15 mouse cellular contexts compared by ENCODE assay signal in genomic region chr2:104333952-104334351, GRCm38 (mm10).
DNase-seq lines count a peak whose midpoint lies in the region; ATAC-seq and TF ChIP-seq lines count a peak whose summit lies in the region.
"Had no signal": no experiment of that assay in that cellular context is flagged by ENCODE, and none has a peak within 500 bp of the region (broad histone marks: within the 10 kb centered on the region; RNA-seq: fewer than 3 reads in every experiment).

No protein-coding gene starts in this region.

- WGBS in forebrain, embryonic 15.5 days = 70% methylated on average over 5 of the region's 5 CpGs
- 81% methylated on average over 5 of the region's 5 CpGs for WGBS in forebrain, embryonic 10.5 days
- WGBS in forebrain, postnatal 0 days = 57% methylated on average over 5 of the region's 5 CpGs

- no peak overlapping the region for H3K27ac ChIP-seq in forebrain, embryonic 15.5 days (replicated peaks)
- H3K27ac ChIP-seq in forebrain, embryonic 10.5 days = no peak overlapping the region
- H3K27ac ChIP-seq in layer of hippocampus, adult 2 months = no peak overlapping the region
- no peak overlapping the region for H3K27ac ChIP-seq in CH12.LX (ENCODE audit: insufficient read depth, low read depth)
- H3K27ac ChIP-seq in forebrain, postnatal 0 days (ENCODE audit: low read depth, low read length) = no peak overlapping the region
- H3K27ac ChIP-seq: embryonic facial prominence, embryonic 10.5 days; heart, embryonic 15.5 days had no signal

- TF ChIP-seq CTCF in layer of hippocampus, adult 2 months (conservative IDR thresholded peaks at IDR 0.05) = peak; percentile 64
- TF ChIP-seq CTCF in CH12.LX (conservative IDR thresholded peaks at IDR 0.05 in 1 of 2, IDR thresholded peaks at IDR 0.05 in 1 of 2; ENCODE audit: low read depth in 2 of 2, low read length in 2 of 2) = peak in 1 of 2 experiments; percentile 62; a peak in 2 of 4 replicates
- peak; percentile 56 for TF ChIP-seq CTCF in forebrain, postnatal 0 days (IDR thresholded peaks at IDR 0.05; ENCODE audit: low read depth)

- no peak for DNase-seq in forebrain, embryonic 10.5 days (ENCODE audit: extremely low spot score, low spot score)
- no peak for DNase-seq in layer of hippocampus, adult 2 months (ENCODE audit: low spot score in 2 of 2)
- DNase-seq in layer of hippocampus, adult 11-12 months (ENCODE audit: low spot score) = no peak
- peak; percentile 17 for DNase-seq in CH12.LX (ENCODE audit: extremely low read depth)
- no peak for DNase-seq in forebrain, postnatal 0 days
- DNase-seq in urinary bladder, postnatal 4 days (ENCODE audit: low spot score in 2 of 2) = no peak
- no peak for DNase-seq in spleen, postnatal 14 days (ENCODE audit: low spot score in 2 of 2)
- DNase-seq: adrenal gland, postnatal 10 days; cerebellum, adult 18-20 months; right cerebral cortex, postnatal 14 days; thymus, postnatal 14 days had no signal

- H3K4me1 ChIP-seq in forebrain, embryonic 15.5 days = no peaks in the 10 kb centered on the region; the same call in 1 of the 2 replicates
- peaks cover 17% of the 10 kb centered on the region for H3K4me1 ChIP-seq in forebrain, embryonic 10.5 days
- H3K4me1 ChIP-seq in CH12.LX (ENCODE audit: control insufficient read depth in 1 of 2, insufficient read depth in 2 of 2) = no peaks in the 10 kb centered on the region
- peaks cover 10% of the 10 kb centered on the region; the same call in 1 of the 2 replicates for H3K4me1 ChIP-seq in forebrain, postnatal 0 days (ENCODE audit: insufficient read depth)
- H3K4me1 ChIP-seq: heart, embryonic 15.5 days had no signal

- H3K79me2 ChIP-seq in CH12.LX (replicated peaks; ENCODE audit: control insufficient read depth, extremely low read depth, insufficient read depth, poor library complexity, severe bottlenecking) = no peaks in the 10 kb centered on the region

- no peak overlapping the region for H3K9ac ChIP-seq in forebrain, embryonic 15.5 days (replicated peaks)
- H3K9ac ChIP-seq in CH12.LX (ENCODE audit: insufficient read depth, low read depth) = no peak overlapping the region
- H3K9ac ChIP-seq in forebrain, postnatal 0 days = no peak overlapping the region
- H3K9ac ChIP-seq: heart, embryonic 15.5 days had no signal

- H3K4me3 ChIP-seq in forebrain, embryonic 15.5 days = no peak overlapping the region
- no peak overlapping the region for H3K4me3 ChIP-seq in forebrain, embryonic 10.5 days
- no peak overlapping the region for H3K4me3 ChIP-seq in layer of hippocampus, adult 2 months
- H3K4me3 ChIP-seq in CH12.LX (replicated peaks in 1 of 3; ENCODE audit: low read depth in 2 of 3, low read length in 2 of 3, poor library complexity in 1 of 3) = no peak overlapping the region
- H3K4me3 ChIP-seq in forebrain, postnatal 0 days (ENCODE audit: low read depth, low read length) = no peak overlapping the region
- H3K4me3 ChIP-seq: embryonic facial prominence, embryonic 10.5 days; heart, embryonic 15.5 days had no signal

- no peak overlapping the region for H3K4me2 ChIP-seq in forebrain, embryonic 15.5 days (replicated peaks)
- H3K4me2 ChIP-seq in CH12.LX (ENCODE audit: insufficient read depth, low read depth, poor library complexity, severe bottlenecking) = no peak overlapping the region
- H3K4me2 ChIP-seq in forebrain, postnatal 0 days (ENCODE audit: low read depth) = no peak overlapping the region
- H3K4me2 ChIP-seq: heart, embryonic 15.5 days; liver, embryonic 11.5 days had no signal

- dilution Hi-C loops in CH12.LX (cut with MboI; ENCODE audit: extremely low pct_ligation_motif_present, extremely low pct_unique_long_range_greater_than_20kb, low sequenced_read_pairs) = no loop called here

- TF ChIP-seq EP300 in CH12.LX (IDR thresholded peaks at IDR 0.05; ENCODE audit: low read length) = no peak

- no peak for TF ChIP-seq POLR2A in CH12.LX (IDR thresholded peaks at IDR 0.05; ENCODE audit: low read depth, low read length)

- H3K27me3 ChIP-seq in forebrain, embryonic 15.5 days = no peaks in the 10 kb centered on the region
- H3K27me3 ChIP-seq in forebrain, embryonic 10.5 days (ENCODE audit: poor library complexity, severe bottlenecking) = no peaks in the 10 kb centered on the region
- no peaks in the 10 kb centered on the region for H3K27me3 ChIP-seq in CH12.LX (replicated peaks)
- no peaks in the 10 kb centered on the region for H3K27me3 ChIP-seq in forebrain, postnatal 0 days (ENCODE audit: insufficient read depth, low read length)
- H3K27me3 ChIP-seq: heart, embryonic 15.5 days had no signal

- no peaks in the 10 kb centered on the region for H3K36me3 ChIP-seq in forebrain, embryonic 15.5 days
- no peaks in the 10 kb centered on the region for H3K36me3 ChIP-seq in forebrain, embryonic 10.5 days (replicated peaks)
- H3K36me3 ChIP-seq in CH12.LX (replicated peaks in 1 of 2; ENCODE audit: control insufficient read depth in 1 of 2, insufficient read depth in 1 of 2, low read length in 1 of 2) = no peaks in the 10 kb centered on the region
- H3K36me3 ChIP-seq in forebrain, postnatal 0 days (ENCODE audit: insufficient read depth) = no peaks in the 10 kb centered on the region
- H3K36me3 ChIP-seq: embryonic facial prominence, embryonic 10.5 days; heart, embryonic 15.5 days had no signal

- no peaks in the 10 kb centered on the region for H3K9me3 ChIP-seq in forebrain, embryonic 15.5 days
- H3K9me3 ChIP-seq in forebrain, embryonic 10.5 days = no peaks in the 10 kb centered on the region
- no peaks in the 10 kb centered on the region for H3K9me3 ChIP-seq in CH12.LX (replicated peaks; ENCODE audit: low read length)
- no peaks in the 10 kb centered on the region for H3K9me3 ChIP-seq in forebrain, postnatal 0 days (ENCODE audit: low read length)
- H3K9me3 ChIP-seq: embryonic facial prominence, embryonic 10.5 days; heart, embryonic 15.5 days had no signal

- ATAC-seq in forebrain, embryonic 15.5 days (replicated peaks) = peak; percentile 56
- ATAC-seq in forebrain, postnatal 0 days = peak; percentile 51; the same call in 1 of the 2 replicates

- TF ChIP-seq RAD21 in CH12.LX (IDR thresholded peaks at IDR 0.05; ENCODE audit: low read depth, low read length) = peak; percentile 66

- in situ Hi-C loops in CH12.LX (cut with MboI; ENCODE audit: low pct_ligation_motif_present, low pct_unique_long_range_greater_than_20kb, low sequenced_read_pairs) = no loop called here

TF ChIP-seq in CH12.LX, 34 proteins besides CTCF, POLR2A, EP300 and RAD21:
- TF ChIP-seq MXI1 (IDR thresholded peaks at IDR 0.05; ENCODE audit: low read depth, low read length) = no peak
- no peak for TF ChIP-seq GABPA (IDR thresholded peaks at IDR 0.05; ENCODE audit: insufficient replicate concordance, low read depth, low read length)
- TF ChIP-seq SMC3 (IDR thresholded peaks at IDR 0.05; ENCODE audit: low read depth, low read length) = peak; percentile 58
- no peak for TF ChIP-seq E2F4 (IDR thresholded peaks at IDR 0.05; ENCODE audit: insufficient replicate concordance, low read depth, low read length)
